Mouse (Mus musculus) heart, adult 8-10 months (tissue): Measurements from ENCODE around the gene Gm13420. TPM values are rescaled to one million over a fixed set of nuclear protein-coding genes. Genes with fewer than 3 reads are reported as not detected.
A peak's percentile ranks its signal among the peaks of the same experiment; 100 is the strongest.
"Not testable (repeated sequence)": the region's sequence is repeated elsewhere in the genome, so short reads cannot be mapped to it uniquely, and the experiment has no call there.

ENCODE experiments used
- DNase-seq: peaks from one replicate; pipeline ENCODE4 v3.0.0; 2022; ENCODE audit warnings: low spot score
- total RNA-seq, 4 experiments: library from RNA; stranded (reverse); gene quantifications; 2 replicates each; pipeline ENCODE4 v1.2.4; 2022

The Gm13420 gene
- total RNA-seq, 4 experiments from 2014 or later, result not detected

GRCm38 (mm10) chr2:29738799-29739198 is 12.7 kb downstream of the Gm13420 start:
- DNase-seq, result no peak

DNA sequence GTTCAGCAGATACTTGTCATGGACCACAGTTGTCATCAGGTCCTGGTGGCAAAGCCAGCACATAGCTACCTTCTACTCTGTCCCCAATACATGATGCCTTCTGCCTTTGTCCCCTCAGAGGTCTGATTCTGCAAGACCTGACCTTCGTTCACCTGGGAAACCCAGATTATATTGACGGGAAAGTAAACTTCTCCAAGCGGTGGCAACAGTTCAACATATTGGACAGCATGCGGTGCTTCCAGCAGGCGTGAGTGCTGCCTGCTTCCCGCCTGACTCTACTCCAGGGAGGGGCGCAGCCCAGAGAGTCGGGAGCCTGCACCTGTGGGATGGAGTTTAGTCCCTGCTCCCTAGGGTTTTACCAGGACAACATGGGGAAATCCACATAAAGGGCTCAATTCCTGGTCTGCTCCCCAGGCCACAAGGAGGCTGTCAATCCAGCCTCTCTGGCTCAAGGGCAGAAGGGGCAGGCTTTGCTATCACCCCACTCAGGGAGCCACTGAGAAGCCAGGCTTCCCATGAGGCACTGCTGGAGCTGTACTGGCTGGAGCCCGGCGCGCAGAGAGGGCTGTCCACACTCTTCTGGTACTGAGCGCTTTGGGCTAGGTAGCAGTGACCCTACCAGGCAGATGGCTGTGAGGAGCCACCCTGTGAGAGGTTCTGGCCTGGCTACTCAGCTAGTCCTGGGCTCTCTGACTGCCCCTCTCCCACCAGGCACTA is 14.1 kb downstream of the Gm13420 start:
- DNase-seq, result no peak

DNA sequence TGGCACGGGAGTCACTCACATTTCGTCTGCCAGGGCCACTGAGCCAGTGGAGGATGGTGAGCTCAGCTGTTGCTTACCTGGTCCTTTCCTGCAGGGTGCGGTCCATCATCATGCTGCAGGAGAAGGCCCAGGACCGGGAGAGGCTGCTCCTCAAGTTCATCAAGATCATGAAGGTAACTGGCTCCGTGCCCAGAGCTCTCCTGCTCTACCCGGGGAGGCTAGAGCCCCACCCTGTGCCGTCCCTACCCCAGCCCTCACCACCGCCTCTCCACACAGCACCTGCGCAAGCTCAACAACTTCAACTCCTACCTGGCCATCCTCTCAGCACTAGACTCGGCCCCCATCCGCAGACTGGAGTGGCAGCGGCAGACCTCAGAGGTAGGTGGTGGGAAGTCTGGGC is 15.8 kb downstream of the Gm13420 start:
- DNase-seq, result no peak

- DNase-seq, result no peak
Measured at GRCm38 (mm10) chr2:29733348-29733747, 18.1 kb downstream of the Gm13420 start.

DNA sequence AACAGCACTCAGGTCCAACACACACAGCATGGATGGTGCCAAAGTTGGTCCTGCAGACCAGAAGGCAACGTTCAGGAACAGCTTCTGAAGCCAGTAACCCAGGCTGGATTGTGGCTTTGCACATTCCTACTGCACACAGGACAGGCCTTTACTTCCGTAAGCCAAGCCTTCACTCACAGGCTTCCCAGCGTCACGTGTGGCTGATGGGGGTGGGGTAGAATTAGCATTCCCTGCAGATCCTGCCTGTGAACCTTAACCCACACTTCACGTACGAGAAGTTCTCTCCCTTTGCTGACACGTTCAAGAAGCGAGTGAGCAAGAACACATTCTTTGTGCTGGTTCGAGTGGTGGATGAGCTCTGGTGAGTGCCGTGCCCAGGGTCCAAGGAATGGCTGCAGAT is 18.9 kb downstream of the Gm13420 start:
- DNase-seq, result no peak

DNA sequence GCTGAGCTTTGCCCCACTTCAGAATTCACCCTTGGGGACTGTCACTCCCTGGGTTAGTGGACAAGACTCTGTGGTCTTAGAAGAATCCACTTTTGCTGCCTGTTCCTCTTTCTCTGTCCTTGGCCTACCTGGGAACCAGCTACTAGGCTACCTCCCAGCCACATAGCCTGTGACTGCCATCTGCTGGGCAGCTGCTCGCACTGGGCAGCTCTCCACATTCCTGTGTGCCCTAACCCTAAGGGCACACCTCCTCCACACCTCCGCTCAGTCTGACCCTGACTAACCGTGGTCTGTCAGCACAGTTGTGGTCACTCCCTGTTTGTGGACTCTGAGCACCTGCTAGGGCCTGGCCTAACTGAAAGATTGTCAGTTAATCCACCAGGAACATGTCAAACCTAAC is 19.9 kb downstream of the Gm13420 start:
- no peak for DNase-seq

DNA sequence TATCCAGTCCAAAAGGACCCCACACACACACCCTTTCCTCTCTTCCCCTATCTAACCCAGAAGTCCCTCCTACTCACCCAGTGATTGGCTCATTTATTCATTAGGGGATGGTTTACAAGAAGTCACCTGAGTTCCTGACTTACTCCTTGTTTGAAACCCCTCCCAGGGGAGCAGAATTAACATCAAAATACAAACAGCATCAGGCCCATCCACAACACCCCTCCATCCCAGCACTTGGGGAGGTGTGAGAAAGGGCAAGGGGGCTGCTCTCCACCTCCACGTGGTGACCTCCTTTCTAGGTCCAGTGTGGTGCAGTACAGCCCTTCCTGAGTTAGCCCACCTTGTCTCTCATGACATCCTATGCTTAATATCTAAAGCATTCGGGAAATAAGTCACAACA is 22.0 kb downstream of the Gm13420 start:
- no peak for DNase-seq

- DNase-seq, result no peak
Measured at GRCm38 (mm10) chr2:29724664-29725365, 26.7 kb downstream of the Gm13420 start.

DNA sequence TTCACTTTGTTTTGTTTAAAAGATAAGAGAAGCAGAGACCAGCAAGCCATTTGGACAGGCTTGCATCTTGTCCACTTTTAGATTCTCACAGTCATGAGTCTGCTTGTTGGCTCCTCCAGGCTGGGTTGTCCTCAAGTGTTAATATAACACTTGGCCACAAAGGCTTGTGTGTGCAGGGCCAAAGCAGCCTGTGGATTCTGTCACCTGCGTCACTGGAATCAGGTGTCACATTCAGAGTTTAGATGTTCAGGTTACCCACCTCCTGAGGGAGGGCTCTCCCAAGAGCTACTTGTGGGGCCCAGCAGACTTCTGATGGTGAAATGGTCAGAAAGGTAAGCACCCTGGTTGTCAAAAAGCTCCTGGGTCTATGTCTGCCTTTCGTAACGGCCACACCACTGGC is 28.4 kb downstream of the Gm13420 start:
- DNase-seq, result no peak

DNA sequence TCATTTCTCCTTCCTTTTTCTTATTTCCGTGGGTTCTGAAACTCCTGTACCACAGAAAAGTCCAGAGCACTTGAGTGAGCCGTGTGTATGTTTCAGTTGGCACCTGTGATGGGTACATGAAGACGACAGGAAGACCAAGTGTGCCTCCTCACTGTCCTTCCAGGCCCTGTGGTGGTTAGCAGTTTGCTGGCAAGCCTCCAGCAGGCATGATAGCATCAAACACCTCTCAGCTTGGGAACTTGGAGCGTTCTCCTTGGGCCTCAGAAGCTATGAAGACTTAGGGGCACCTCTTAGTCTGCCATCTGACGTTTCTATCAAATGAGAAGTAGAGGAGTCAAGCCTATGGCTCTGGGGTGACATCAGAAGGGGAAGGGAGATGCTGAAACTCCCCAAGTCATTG is 32.9 kb downstream of the Gm13420 start:
- DNase-seq, result no peak

- DNase-seq, result peak; percentile 40
Measured at GRCm38 (mm10) chr2:29716691-29717090, 34.8 kb downstream of the Gm13420 start.

GRCm38 (mm10) chr2:29716143-29716542 is 35.3 kb downstream of the Gm13420 start:
- DNase-seq, result no peak

GRCm38 (mm10) chr2:29714127-29714526 is 37.4 kb downstream of the Gm13420 start:
- DNase-seq, result no peak

- no peak for DNase-seq
Measured at GRCm38 (mm10) chr2:29713501-29713900, 38.0 kb downstream of the Gm13420 start.

GRCm38 (mm10) chr2:29711877-29712276 is 39.6 kb downstream of the Gm13420 start:
- no peak for DNase-seq

DNA sequence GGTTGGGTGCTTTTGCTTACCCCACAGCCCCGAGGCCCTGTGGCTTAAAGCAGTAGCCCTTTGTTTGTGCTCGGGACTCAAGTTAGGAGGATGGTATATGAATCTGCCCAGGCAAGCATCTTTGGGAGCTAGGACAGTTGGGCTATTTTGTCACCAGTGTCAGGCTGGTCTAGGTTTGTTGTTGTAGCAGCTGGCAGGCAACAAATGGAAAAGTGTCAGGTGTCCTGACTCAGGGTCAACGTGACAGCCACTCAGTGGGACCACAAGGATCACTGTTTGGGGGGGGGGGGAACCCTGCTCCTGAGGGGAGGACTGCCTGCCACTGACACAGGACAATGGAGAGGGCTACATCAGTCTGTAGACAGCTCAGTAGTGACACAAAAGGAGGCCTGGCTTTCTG is 40.4 kb downstream of the Gm13420 start:
- no peak for DNase-seq

- DNase-seq, result not testable (repeated sequence)
Measured at GRCm38 (mm10) chr2:29708209-29708608, 43.3 kb downstream of the Gm13420 start.

DNA sequence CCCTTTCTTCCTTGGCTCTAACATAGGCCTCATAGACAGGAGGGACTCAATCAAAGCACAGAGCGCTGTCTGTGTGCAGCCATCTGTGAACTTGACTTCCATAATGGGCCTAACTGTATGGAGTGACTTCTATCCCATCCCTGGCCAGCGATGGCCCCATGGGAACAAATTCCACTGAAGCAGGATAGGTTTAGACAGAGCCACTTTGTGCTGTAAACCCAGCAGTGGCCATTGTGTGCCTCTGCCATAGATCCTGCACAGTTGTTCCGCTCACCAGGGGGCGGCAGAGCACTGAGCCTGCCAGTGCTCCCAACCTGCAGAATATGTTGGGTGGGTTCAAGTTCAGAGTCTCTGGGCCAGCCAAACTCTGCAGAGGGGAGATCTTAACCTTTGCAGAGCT is 43.8 kb downstream of the Gm13420 start:
- DNase-seq, result no peak

- no peak for DNase-seq
Measured at GRCm38 (mm10) chr2:29706726-29707620, 44.5 kb downstream of the Gm13420 start.

- no peak for DNase-seq
Measured at GRCm38 (mm10) chr2:29705493-29705892, 46.0 kb downstream of the Gm13420 start.

DNA sequence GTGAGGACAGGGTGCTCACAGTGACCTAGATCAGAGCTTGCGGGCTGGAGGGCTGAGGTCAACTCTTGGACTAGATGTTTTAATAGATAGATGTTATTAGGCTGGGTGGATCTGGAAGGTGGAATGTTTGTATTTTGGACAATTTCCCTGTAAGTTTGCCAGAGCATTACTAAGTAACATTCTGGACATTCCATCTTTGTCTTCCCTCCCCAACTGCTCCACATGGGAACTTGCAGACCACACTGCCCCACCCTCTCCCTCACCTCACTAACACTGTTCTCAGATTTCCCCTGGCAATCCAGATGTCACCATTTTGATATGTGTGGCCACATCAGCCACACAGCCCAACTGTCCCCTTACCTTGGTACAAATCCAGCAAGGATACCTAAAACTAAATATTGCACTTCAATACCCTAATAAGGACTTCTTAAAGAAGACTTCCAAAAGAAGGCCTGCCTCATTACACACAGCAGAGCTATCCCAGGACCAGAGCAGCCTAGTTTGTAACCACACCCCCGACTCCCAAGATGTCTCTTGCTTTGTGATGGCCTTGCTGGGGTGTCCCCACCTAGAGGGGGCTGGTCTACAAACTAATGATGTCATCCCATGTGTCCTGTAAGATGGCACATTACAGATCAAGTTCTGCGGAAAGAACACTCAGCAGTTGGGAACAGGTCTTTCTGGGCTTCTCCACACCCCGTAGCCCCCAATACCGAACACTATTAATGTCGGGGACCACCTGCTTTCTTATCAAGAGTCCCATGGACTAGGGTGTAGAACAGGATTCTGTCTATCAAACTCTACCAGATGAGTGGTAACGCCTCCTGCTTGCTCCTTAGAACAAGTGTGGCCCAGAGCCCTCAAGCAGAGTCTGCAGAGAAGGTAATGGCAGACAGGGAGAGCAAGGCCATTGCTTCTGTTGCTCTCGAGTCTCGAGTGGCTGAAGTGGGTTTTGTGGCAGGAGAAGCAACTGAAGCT is 48.1 kb downstream of the Gm13420 start:
- DNase-seq, result no peak
